Mouse (Mus musculus): ENCODE results near the gene Nxpe3.
"Not testable (repeated sequence)": the region's sequence is repeated elsewhere in the genome, so short reads cannot be mapped to it uniquely, and the experiment has no call there.

Nxpe3 gene

DNA sequence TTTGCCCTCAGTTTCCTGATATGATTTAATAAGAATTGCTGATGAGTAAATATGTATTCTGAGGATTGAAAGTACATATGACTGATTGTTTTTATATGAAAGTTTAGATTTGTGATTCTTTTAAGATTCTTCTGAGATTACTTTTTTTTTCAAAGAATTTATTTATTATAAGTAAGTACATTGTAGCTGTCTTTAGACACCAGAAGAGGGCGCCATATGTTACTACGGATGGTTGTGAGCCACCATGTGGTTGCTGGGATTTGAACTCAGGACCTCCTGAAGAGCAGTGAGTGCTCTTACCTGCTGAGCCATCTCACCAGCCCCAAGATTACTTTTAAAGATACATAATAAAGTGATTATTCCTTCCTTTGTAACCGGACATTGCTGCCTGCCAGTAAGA, 5.6 kb downstream of the Nxpe3 start:
- DNase-seq: no peak

- no peak for DNase-seq
Measured at GRCm38 (mm10) chr16:55888584-55888960, 6.5 kb downstream of the Nxpe3 start.

DNA sequence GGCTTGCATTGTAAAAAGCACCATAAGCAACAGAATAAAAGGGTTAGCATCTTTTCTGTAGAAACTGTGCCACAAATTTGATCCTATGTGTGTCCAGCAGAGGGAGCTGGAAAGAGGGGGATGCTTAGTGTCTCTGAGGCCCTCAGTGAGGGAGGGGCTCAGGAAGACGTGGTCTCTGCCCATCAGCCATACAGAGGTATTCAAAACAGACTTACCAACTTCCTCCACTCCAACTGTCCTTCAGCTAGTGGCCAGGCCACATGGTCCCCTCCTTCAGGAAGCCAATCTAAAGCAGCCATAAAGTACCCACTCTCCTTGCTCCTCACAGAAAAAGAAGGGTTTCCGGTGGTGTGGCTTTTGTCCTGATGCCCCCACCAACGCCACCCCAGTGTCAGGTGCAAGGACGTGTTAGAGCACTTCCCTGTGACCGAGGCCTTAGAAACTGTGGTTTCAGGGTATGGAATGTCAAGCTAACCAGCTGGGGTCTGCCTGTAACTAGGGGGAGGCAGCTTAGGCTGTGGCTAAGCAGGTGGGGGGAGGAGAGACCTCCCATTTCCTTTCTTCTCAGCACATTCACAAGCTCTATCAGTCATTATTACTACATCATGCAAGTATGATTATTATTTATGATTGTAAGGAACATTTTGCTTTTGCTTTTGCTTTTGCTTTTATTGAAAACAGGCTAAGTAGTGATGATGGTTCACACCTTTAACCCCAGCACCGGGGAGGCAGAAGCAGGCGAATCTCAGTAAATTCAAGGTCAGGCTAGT, 7.1 kb downstream of the Nxpe3 start:
- no peak for DNase-seq

DNA sequence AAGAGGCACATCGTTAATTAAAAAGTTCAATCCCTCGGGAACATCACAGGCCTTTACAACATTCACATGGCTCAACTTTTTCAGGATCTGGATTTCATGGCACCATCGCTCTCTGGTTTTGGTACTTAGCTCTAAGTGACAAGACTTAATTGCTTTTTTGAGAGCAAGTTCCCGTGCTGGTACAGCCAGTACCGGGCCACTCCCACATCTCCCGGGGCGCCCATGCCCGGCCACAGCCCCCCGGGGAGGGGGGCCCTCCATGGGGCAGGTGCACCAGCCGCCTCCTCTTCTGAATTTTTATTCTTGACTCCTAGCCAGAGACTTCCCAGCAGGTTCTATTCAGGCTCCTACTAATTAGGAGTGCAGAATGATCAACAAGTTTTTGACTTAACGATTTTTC, 10.8 kb downstream of the Nxpe3 start:
- no peak for DNase-seq

DNA sequence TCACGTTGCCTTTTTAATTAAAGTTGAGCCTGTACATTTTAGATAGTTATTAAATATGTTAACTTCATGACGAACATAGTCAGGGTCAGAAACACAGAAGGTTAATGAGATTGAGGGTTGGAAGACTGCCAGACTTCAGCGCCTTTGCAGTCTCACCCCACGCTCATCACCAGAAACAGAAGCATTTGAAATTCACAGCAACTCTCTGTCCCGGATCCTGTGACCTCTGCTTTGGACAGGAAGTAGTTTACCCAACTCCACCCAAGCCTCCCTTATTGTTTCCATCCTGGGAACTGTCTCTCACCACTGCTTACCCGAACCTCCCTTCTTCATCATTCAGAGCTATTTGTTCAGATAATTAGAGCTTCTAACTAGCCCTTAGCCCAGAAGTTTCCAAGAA, 19.1 kb downstream of the Nxpe3 start:
- no peak for DNase-seq

- DNase-seq: no peak
Measured at GRCm38 (mm10) chr16:55863832-55864231, 31.3 kb downstream of the Nxpe3 start.

GRCm38 (mm10) chr16:55863149-55863815, 31.8 kb downstream of the Nxpe3 start:
- peak; percentile 84 for DNase-seq

GRCm38 (mm10) chr16:55861104-55861503, 34.0 kb downstream of the Nxpe3 start:
- DNase-seq: no peak

DNA sequence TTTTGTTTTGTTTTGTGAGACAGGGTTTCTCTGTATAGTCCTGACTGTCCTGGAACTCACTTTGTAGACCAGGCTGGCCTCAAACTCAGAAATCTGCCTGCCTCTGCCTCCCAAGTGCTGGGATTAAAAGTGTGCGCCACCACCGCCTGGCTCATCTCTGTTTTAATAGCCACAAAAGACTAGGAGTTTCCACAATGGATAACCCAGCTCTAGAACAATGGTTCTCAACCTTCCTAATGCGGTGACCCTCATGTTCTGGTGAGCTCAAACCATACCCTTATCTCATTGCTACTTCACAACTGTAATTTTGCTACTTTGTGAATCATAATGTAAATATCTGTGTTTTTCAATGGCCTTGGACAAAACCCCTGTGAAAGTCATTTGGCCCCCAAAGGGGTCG, 35.7 kb downstream of the Nxpe3 start:
- DNase-seq: not testable (repeated sequence)

- DNase-seq: peak; percentile 59
Measured at GRCm38 (mm10) chr16:55858465-55858864, 36.6 kb downstream of the Nxpe3 start.

DNA sequence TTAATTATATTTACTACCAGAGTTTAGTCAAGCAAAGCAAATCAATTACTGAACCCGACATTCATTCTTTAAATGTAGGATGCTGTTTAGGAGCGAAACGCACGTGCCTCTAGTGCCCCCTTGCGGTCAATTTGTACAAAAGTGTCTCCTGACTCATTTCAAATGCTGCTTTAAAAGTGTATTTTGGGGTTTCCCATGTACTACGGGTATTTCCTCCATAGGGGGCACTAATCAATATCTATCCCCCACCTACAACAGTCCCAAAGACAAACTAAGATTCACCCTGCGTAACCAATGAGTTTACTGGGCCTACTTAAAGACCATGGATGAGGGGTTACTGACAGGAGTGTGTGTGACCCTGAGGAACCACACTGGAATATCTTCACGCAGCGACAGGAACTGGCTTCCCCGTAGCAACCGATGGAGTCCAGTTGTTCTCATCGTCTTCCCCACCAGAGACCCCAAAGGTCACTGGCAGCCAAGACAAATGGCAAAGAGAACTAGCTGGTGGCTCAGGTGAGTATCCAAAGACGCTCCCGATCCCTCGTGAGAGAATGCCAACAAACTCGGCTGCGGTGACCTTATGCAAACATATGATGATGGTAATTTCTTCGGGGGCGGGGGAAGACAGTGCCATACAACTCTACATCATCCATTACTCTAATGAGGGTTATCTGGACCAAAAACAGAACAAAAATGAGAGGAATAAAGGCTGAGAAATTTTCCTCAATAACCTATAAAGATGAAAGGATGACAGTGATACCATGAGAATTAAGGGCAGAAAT, 42.0 kb downstream of the Nxpe3 start:
- peak; percentile 64 for DNase-seq

GRCm38 (mm10) chr16:55852515-55852914, 42.6 kb downstream of the Nxpe3 start:
- DNase-seq: no peak

DNA sequence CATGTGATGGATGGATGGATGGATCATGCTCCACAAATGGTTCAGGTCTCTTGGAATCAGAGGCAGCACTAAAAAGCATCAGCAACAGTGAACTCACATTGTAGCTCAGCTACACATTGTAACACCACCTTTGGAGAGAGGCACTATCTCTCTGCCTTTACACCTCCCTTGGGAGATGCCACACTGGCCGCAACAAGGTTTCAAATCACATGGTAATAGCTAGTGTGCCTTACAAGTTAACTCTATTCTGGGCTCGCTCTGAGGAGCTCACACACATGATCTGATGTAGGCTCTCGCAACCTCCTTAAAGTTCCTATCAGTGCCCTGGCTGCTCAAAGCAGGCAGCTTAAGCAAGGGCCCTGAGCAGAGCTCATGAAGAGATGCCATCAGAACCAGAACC, 44.6 kb downstream of the Nxpe3 start:
- DNase-seq: no peak

DNA sequence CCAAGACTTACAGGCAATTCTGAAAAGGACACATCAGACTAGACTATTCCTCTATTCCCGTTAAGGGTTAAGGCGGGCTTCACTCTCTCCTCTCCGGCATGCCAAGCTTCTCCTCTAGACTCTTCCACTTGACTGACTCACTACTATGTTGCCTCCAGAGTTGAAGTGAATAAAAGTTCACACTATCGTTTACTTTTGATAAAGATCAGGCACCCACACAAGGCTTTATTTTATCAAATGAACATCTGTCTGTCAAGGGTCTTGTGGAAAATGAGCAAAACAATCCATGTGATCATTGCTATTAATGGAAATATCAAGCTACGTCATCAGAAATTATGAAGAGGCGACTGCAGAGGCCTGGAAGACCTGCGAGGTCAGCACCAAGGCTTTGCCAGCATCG, 47.4 kb downstream of the Nxpe3 start:
- DNase-seq: no peak

- DNase-seq: no peak
Measured at GRCm38 (mm10) chr16:55844847-55845246, 50.2 kb downstream of the Nxpe3 start.

- no peak for DNase-seq
Measured at GRCm38 (mm10) chr16:55843919-55844318, 51.2 kb downstream of the Nxpe3 start.

GRCm38 (mm10) chr16:55843134-55843533, 52.0 kb downstream of the Nxpe3 start:
- no peak for DNase-seq

GRCm38 (mm10) chr16:55841506-55841905, 53.6 kb downstream of the Nxpe3 start:
- no peak for DNase-seq

GRCm38 (mm10) chr16:55838510-55839474, 56.3 kb downstream of the Nxpe3 start, which contains the start of gene Nfkbiz:
Nfkbiz (minus strand) TSS chr16:55838899.
- peak; percentile 84 for DNase-seq

GRCm38 (mm10) chr16:55838129-55838509, 57.0 kb downstream of the Nxpe3 start:
- no peak for DNase-seq

- not testable (repeated sequence) for DNase-seq
Measured at GRCm38 (mm10) chr16:55837653-55838052, 57.4 kb downstream of the Nxpe3 start.

DNA sequence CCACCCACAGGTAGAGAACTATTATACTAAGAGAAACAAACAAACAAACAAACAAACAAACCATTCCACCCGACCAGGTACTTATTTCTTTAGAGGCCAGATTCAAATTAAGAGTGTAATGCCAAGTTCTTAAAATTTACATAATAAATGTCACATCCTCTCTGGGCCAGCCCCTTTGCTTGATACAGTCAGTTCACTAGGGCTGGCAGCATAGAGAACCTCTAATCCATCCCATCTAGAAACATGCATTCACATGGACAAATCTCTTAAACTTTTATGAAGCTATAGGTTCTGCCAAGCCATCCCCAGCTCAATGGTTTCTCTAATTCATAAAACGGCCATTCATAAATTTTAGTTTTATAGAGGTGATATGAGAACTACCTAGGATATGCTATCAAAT, 57.9 kb downstream of the Nxpe3 start:
- no peak for DNase-seq

DNA sequence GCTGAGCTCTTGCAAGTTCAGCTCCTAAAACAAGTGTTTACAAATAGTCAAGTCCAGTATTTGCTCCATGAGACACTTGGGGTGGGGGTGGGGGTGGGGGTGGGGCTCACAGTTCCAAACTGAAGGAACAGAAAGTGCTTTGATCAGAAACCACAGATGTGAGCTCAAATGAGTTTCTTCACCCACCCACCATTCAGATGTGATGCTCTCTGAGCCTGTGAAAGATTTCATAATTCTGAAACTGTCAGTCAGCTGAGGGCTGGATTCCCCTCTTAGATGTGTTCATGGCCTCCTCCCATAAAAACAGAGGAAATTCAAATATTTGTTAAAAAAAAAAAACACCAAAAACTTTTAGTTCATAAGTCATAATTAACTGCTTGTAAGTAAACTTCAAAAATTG, 59.3 kb downstream of the Nxpe3 start:
- no peak for DNase-seq
